Mouse (Mus musculus) stomach, postnatal 0 days (tissue): ENCODE results near the gene Klf11.

Experiments
- CTCF ChIP-seq: IDR thresholded peaks from 2 replicates; pipeline ENCODE4 v1.5.1; 2016; ENCODE audit warnings: antibody characterized with exemption, low read depth, mild to moderate bottlenecking, moderate library complexity
- EP300 ChIP-seq: optimal IDR thresholded peaks from 2 replicates; pipeline ENCODE3; 2016; ENCODE audit warnings: antibody characterized with exemption

DNA sequence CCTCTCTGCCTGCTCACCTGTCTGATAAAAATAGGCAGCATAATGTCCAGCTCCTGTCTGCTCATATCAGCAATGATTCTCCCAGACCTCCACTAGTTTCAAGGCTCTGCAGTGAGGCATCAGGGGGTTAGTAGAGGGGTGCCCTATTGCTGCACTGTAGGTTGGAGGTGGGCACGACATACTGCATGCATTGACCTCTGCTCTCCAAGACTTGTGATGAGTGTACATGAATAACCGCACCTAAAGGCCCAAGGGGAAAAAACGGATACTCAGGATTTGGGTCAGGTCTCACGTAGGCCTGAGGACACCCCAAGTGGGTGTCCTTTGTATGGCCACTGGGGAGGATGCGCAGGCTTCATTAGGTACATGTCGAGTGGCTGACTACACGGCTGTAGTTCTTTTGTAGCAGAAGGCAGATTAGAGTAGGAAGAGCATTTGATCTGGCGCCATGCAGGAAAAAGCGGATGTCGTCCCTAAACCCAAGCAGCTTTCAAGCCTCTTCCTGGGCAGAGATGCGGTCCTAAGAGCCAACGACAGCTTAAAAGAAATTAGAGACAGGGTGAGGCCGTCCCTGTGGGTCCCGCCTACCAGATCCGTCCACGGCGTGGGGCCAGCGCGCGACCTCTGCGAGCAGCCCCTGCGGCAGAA lies 535 bp upstream of the Klf11 start:
- TF ChIP-seq EP300 (no peak), CTCF (no peak)
